Mouse (Mus musculus) MEL (cell line): Measurements from ENCODE around the gene Odam.

Experiments used
- CHD2 ChIP-seq: IDR thresholded peaks from 2 replicates; pipeline ENCODE4 v1.6.1; 2011; ENCODE audit warnings: low read length, improper control_type of control experiment
- CTCF ChIP-seq, 3 experiments: IDR thresholded peaks in 2 of 3; conservative IDR thresholded peaks in 1 of 3; 2 replicates each; pipeline ENCODE4 v1.5.1; 2011 to 2012; ENCODE audit warnings: low read length in 3 of 3, low read depth in 2 of 3, mild to moderate bottlenecking in 2 of 3, improper control_type of control experiment in 1 of 3, inconsistent platforms in 1 of 3, mixed read lengths in 1 of 3, moderate library complexity in 1 of 3; ENCODE audit not compliant: control insufficient read depth in 1 of 3, insufficient read depth in 1 of 3, poor library complexity in 1 of 3, severe bottlenecking in 1 of 3
- MYB ChIP-seq: IDR thresholded peaks from 2 replicates; pipeline ENCODE4 v1.6.1; 2011; ENCODE audit warnings: mild to moderate bottlenecking, low read depth, low read length, improper control_type of control experiment
- POLR2A ChIP-seq, 2 experiments: IDR thresholded peaks; 2 replicates each; pipeline ENCODE4 v1.6.1; 2011 to 2012; ENCODE audit warnings: low read length in 2 of 2, mild to moderate bottlenecking in 2 of 2, control low read depth in 1 of 2, improper control_type of control experiment in 1 of 2, low read depth in 1 of 2, moderate library complexity in 1 of 2; ENCODE audit not compliant: control insufficient read depth in 1 of 2, insufficient read depth in 1 of 2, poor library complexity in 1 of 2
- TAL1 ChIP-seq: IDR thresholded peaks from 2 replicates; pipeline ENCODE4 v1.6.1; 2012; ENCODE audit warnings: mild to moderate bottlenecking, inconsistent platforms, low read length, moderate library complexity, mixed read lengths

DNA sequence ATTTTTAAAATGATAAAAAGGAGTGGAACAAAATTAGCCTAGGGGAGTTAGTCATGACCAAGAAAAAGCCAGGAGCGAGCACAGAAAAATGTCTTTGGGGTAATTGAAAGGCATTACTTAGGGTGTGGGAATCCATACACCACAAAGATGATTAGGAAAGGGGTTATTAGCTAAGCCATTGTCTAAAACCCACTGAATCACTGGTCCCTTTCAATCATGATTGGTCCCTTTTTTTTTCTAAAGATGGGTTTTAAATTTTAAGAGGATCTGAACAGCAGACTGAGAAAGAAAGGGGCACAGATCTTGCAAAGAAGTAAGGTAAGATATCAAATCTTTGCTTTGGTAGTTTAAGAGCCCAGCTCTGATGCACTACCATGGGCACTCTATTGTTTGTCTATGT, at the start of gene Odam:
- TF ChIP-seq CTCF (IDR thresholded peaks at IDR 0.05 in 2 of 3, conservative IDR thresholded peaks at IDR 0.05 in 1 of 3; ENCODE audit: control insufficient read depth in 1 of 3, insufficient read depth in 1 of 3, low read depth in 2 of 3, low read length in 3 of 3, poor library complexity in 1 of 3, severe bottlenecking in 1 of 3) = no peak
- TF ChIP-seq POLR2A (IDR thresholded peaks at IDR 0.05; ENCODE audit: control insufficient read depth in 1 of 2, insufficient read depth in 1 of 2, low read depth in 1 of 2, low read length in 2 of 2, poor library complexity in 1 of 2) = no peak
- TF ChIP-seq CHD2 = no peak
- TF ChIP-seq TAL1 = no peak
- no peak for TF ChIP-seq MYB
